In genomic region chr14:122474041-122474890, GRCm38 (mm10) we compare ENCODE assay signal across 8 mouse cellular contexts. TPM values are rescaled to one million over a fixed set of nuclear protein-coding genes. Genes with fewer than 3 reads are reported as not detected.
DNase-seq lines count a peak whose midpoint lies in the region; ATAC-seq and TF ChIP-seq lines count a peak whose summit lies in the region.

No protein-coding gene starts in this region.

- peak; percentile 29 for DNase-seq in adrenal gland, adult 2 months
- DNase-seq in adrenal gland, postnatal 4 days (ENCODE audit: low spot score in 2 of 2): no peak
- DNase-seq in right cerebral cortex, postnatal 14 days: peak; percentile 37
- DNase-seq in right cerebral cortex, postnatal 36 days (ENCODE audit: low spot score in 2 of 2): no peak
- peak; percentile 85 for DNase-seq in forelimb bud, embryonic 11.5 days (ENCODE audit: low read depth, low spot score)
- no peak for DNase-seq in liver, postnatal 0 days
- no peak for DNase-seq in ovary, postnatal 36 days (ENCODE audit: low spot score)
- DNase-seq in spleen, postnatal 36 days (ENCODE audit: low spot score in 2 of 2): no peak

- no peak for ATAC-seq in liver, postnatal 0 days

- no peaks in the 10 kb centered on the region for H3K36me3 ChIP-seq in liver, postnatal 0 days (replicated peaks; ENCODE audit: insufficient read depth, low read length)

- H3K9ac ChIP-seq in liver, postnatal 0 days (replicated peaks): no peak overlapping the region

- peaks cover 13% of the 10 kb centered on the region for H3K4me1 ChIP-seq in liver, postnatal 0 days (ENCODE audit: insufficient read depth)

- no peak overlapping the region for H3K27ac ChIP-seq in liver, postnatal 0 days (ENCODE audit: low read depth)

- H3K27me3 ChIP-seq in liver, postnatal 0 days (ENCODE audit: insufficient read depth, low read length): peaks cover 100% of the 10 kb centered on the region

- peak overlapping the region; percentile 66 for H3K4me2 ChIP-seq in liver, postnatal 0 days (ENCODE audit: low read depth, low read length)

- no peaks in the 10 kb centered on the region for H3K9me3 ChIP-seq in liver, postnatal 0 days (ENCODE audit: low read length)

- TF ChIP-seq CTCF in liver, postnatal 0 days (IDR thresholded peaks at IDR 0.05; ENCODE audit: low read depth): no peak

- WGBS in liver, postnatal 0 days (ENCODE audit: insufficient replicate concordance): under 1% methylated on average over 48 of the region's 57 CpGs

- no peak for TF ChIP-seq EP300 in liver, postnatal 0 days (IDR thresholded peaks at IDR 0.05; ENCODE audit: low read depth)

- peak overlapping the region; percentile 39 for H3K4me3 ChIP-seq in liver, postnatal 0 days (ENCODE audit: low read depth, low read length)

RNA-seq across cellular contexts. Expression of gene Zic2, which starts 1.0 kb away (rescaled TPM):
- total RNA-seq in adrenal gland, adult 2 months (2021): not detected
- polyA plus RNA-seq in adrenal gland, adult 2 months (2012; rRNA removed): 0.10 and 0.41 TPM in 2 replicates
- total RNA-seq in adrenal gland, postnatal 4 days (2021): 1 to 10 TPM in 1 of 2 experiments, under 1 TPM in 1; 0.22 to 1.4 TPM
- not detected in 2 replicates for polyA plus RNA-seq in liver, postnatal 0 days (2015; fragmentation: Nextera tagmentation; extraction: Ambion mirVana)

RNA-seq across cellular contexts. Expression of gene Zic5, which starts 8.8 kb away (rescaled TPM):
- not detected for total RNA-seq in adrenal gland, adult 2 months (2021)
- polyA plus RNA-seq in adrenal gland, adult 2 months (2012; rRNA removed): 0.02 TPM in 1 of 2 replicates, not detected in the other
- under 1 TPM in 1 of 2 experiments, not detected in 1; 0.40 TPM for total RNA-seq in adrenal gland, postnatal 4 days (2021)
- not detected in 2 replicates for polyA plus RNA-seq in liver, postnatal 0 days (2015; fragmentation: Nextera tagmentation; extraction: Ambion mirVana)

RNA-seq across cellular contexts. Expression of gene Gm10837, which starts 16.1 kb away (rescaled TPM):
- total RNA-seq in adrenal gland, adult 2 months (2021): not detected
- not detected in 2 replicates for polyA plus RNA-seq in adrenal gland, adult 2 months (2012; rRNA removed)
- not detected for total RNA-seq in adrenal gland, postnatal 4 days (2021)
- polyA plus RNA-seq in liver, postnatal 0 days (2015; fragmentation: Nextera tagmentation; extraction: Ambion mirVana): not detected in 2 replicates

RNA-seq across cellular contexts. Expression of gene Gm5089, which starts 23.4 kb away (rescaled TPM):
- not detected for total RNA-seq in adrenal gland, adult 2 months (2021)
- not detected in 2 replicates for polyA plus RNA-seq in adrenal gland, adult 2 months (2012; rRNA removed)
- not detected for total RNA-seq in adrenal gland, postnatal 4 days (2021)
- not detected in 2 replicates for polyA plus RNA-seq in liver, postnatal 0 days (2015; fragmentation: Nextera tagmentation; extraction: Ambion mirVana)

RNA-seq across cellular contexts. Expression of gene Pcca, which starts 59.9 kb away (rescaled TPM):
- total RNA-seq in adrenal gland, adult 2 months (2021): 100 to 1,000 TPM; 152 to 179 TPM
- polyA plus RNA-seq in adrenal gland, adult 2 months (2012; rRNA removed): 18.9 and 20.6 TPM in 2 replicates
- total RNA-seq in adrenal gland, postnatal 4 days (2021): 10 to 100 TPM; 63.2 to 64.4 TPM
- 30.3 and 31.3 TPM in 2 replicates for polyA plus RNA-seq in liver, postnatal 0 days (2015; fragmentation: Nextera tagmentation; extraction: Ambion mirVana)

Comparison
In these comparisons a context has a peak if more than half of its experiments do, and no peak if none do; other contexts are left out.
1. DNase-seq: peak in adrenal gland, adult 2 months (single experiment), right cerebral cortex, postnatal 14 days (single experiment) and forelimb bud, embryonic 11.5 days (single experiment); none in adrenal gland, postnatal 4 days (0 of 2), right cerebral cortex, postnatal 36 days (0 of 2), liver, postnatal 0 days (single experiment), ovary, postnatal 36 days (single experiment) and spleen, postnatal 36 days (0 of 2).